Mouse (Mus musculus) CD8-positive naive resting alpha-beta T cell, adult 2 months (primary cell): Measurements from ENCODE around the gene Ada.
"Not testable (repeated sequence)": the region's sequence is repeated elsewhere in the genome, so short reads cannot be mapped to it uniquely, and the experiment has no call there.

Experiments
- DNase-seq, 2 experiments: peaks; one replicate each; pipeline ENCODE4 v3.0.0; 2022; ENCODE audit warnings: low read depth in 2 of 2, low spot score in 2 of 2

Ada gene

GRCm38 (mm10) chr2:163699078-163699780 lies 50.8 kb downstream of the Ada start:
- no peak for DNase-seq

DNA sequence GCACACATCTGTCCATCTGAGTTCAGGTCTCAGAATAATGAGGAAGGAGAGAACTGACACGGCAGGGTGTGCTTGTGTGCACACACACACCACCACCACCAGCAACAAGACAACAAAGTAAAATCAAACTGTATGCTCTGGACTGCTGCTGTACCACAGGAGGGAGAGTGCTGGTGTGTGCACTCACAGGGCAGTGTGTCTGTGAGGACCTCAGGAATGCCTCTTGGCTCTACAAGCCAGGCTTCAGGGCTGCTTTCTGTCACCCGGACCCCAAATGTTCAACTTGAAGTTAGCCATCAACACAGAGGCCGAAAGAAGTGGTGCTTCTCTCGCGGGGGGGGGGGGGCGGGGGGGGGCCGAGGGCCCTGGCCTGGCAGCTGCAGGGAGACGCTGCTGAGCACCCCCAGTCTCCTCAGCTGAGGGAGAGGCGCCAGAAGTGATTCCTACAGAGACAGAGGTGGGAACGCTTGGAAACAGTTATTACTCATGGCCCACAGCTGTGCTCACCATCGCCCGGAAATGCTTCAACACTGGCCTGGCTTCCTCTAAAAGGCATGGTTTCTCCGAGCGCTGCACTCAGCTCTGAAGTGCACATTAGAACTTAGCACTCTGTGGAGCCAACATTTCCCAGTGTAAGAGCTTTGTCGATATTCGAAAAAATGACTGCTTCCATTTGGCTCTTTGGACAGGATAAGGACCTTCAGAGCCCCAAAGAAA lies 52.1 kb downstream of the Ada start:
- DNase-seq, result no peak

- DNase-seq, result no peak
Observed at GRCm38 (mm10) chr2:163696763-163697162, 53.3 kb downstream of the Ada start.

DNA sequence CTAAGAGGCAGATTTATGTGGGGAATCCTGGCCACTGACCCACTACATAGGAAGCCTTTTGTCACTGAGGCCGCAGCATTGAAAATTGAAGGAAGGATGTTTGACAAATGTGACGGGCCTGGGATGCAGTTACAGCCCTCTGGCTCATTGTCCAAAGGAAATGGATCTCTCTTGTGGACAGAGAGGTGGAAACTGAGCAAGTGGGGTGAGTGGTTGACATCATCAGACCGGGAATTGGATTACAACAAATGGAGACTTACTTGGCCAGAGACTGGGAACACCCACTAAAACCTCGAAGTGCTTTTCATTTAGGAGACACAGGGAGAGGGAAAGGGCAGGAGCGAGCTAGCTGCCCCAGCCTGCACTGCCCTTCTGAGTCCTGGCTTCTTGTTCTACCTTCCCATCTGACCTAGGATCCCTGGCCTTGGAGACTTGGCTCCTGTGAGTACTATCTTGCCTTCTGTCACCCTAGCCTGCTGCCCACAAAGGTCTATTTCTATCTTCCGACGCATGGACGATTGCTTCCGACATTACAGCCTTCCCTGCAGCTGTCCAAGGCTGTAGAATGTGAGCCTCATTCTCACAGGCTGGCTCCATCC lies 56.2 kb downstream of the Ada start:
- no peak for DNase-seq

DNA sequence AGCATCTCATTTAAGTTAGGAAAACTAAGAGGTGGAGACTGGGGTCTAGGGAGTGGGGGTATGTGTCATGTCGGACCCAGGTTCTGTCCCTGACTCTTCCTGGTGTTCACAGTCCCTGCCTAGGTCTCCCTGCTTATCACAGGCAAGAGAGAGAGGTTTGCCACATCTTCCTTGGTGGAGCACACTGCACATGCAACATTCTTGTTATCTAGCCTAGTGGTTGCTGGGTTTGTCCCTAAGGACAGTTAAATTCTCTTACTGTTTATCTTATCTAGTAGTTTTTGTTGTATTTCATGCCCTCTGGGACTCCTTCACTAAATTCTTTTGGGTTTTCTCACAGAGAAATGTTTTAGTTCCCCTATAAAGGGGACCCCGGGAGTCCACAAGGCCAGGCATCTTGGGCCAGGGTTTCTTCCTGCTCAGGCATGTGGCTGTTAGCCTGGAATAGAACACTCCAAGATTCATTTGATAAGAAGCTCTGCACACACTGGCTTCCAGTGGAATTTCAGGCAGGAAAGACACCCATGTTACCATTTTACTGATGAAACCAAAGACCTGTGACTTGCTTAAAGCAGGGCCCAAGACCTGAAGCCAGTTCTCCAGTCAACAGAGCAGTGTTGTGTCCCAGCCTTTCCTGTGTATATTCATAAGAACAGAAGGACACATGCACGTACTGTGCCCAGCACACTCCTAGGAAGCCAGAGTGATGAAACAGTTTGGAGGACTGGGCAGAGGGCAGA lies 57.0 kb downstream of the Ada start:
- no peak for DNase-seq

- DNase-seq, result no peak
Observed at GRCm38 (mm10) chr2:163691846-163692605, 58.0 kb downstream of the Ada start.

- DNase-seq, result no peak
Observed at GRCm38 (mm10) chr2:163690409-163691304, 59.4 kb downstream of the Ada start.

DNA sequence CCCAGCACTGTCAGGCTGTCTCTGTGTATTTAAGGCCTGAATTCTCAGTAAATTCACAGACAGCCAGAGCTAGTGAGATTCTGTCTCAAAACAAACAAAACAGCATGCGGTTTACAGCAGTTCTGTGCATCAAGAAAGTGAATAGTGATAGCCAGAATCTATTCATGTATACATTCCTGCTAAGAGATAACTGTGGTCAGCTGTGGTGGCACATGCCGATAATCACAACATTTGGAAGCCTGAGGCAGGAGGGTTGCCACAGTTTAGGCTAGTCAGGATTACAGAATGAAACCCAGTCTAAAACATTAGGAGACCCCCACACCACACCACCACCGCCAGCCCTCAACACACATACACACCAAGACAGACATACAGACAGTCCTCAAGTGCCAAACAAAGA lies 60.3 kb downstream of the Ada start:
- no peak for DNase-seq

- DNase-seq, result not testable (repeated sequence)
Observed at GRCm38 (mm10) chr2:163688377-163688776, 61.7 kb downstream of the Ada start.

DNA sequence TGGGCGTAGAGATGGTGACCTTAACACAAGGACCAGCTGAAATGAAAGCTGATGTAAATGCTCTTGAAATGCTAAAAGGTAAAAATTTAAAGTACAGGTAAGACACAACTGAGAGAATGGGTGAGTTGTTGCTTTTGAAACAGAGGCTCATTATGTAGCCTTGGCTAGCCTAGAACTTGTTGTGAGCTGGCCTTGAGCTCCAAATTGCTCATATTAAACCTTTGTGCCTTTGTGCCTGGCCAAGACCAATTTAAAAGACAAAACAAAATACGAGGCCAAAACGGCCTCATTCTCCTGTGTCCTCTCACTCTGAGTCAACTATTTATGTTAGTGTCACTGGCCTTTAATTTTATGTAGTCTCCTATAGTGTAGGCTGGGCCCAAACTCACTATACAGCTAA lies 63.2 kb downstream of the Ada start:
- no peak for DNase-seq

GRCm38 (mm10) chr2:163686233-163686632 lies 63.8 kb downstream of the Ada start:
- DNase-seq, result no peak

- DNase-seq, result no peak
Observed at GRCm38 (mm10) chr2:163685761-163686200, 64.3 kb downstream of the Ada start.

DNA sequence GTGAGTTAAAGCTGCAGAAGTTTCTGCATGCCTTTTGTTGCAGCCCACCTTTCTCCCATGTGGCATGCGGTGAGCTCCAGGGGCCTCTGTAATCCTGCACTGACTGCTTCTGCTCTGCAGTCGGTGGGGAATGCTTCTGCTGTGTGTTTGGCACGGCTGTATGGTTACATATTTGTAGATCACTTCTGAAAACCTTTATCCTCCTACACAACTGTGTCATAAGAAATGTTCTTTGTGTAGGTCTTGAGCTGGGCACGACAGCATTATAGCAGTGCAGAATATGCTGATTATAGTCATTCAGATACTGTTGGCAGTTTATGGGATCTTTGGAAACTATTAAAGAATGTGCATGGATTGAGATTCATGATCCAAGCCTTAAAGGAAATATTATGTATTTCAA lies 64.8 kb downstream of the Ada start:
- DNase-seq, result no peak

- DNase-seq, result no peak
Observed at GRCm38 (mm10) chr2:163682344-163682743, 67.7 kb downstream of the Ada start.

GRCm38 (mm10) chr2:163676745-163677144 lies 73.3 kb downstream of the Ada start:
- no peak for DNase-seq
